Mouse (Mus musculus) ES-Bruce4 (cell line): ENCODE data around the gene Mycbp. TPM values are rescaled to one million over a fixed set of nuclear protein-coding genes. Genes with fewer than 3 reads are reported as not detected.

Experiments used
- H3K27ac ChIP-seq: 2 replicates; pipeline ENCODE4 v1.5.1; 2012; ENCODE audit warnings: low read length, inconsistent platforms; ENCODE audit not compliant: insufficient read depth
- H3K27me3 ChIP-seq: 2 replicates; pipeline ENCODE4 v1.6.1; 2012; ENCODE audit warnings: mild to moderate bottlenecking, low read length, inconsistent platforms; ENCODE audit not compliant: control insufficient read depth, poor library complexity, insufficient read depth, severe bottlenecking
- H3K36me3 ChIP-seq: 2 replicates; pipeline ENCODE4 v1.6.1; 2012; ENCODE audit warnings: inconsistent platforms, mild to moderate bottlenecking, low read length, moderate library complexity; ENCODE audit not compliant: control insufficient read depth, poor library complexity, insufficient read depth, severe bottlenecking
- H3K4me1 ChIP-seq: one replicate; pipeline ENCODE4 v1.8.1; 2011; ENCODE audit warnings: low read length; ENCODE audit not compliant: control insufficient read depth, insufficient read depth
- H3K4me3 ChIP-seq: 2 replicates; pipeline ENCODE4 v1.5.1; 2011; ENCODE audit warnings: low read depth, mild to moderate bottlenecking, low read length
- H3K9ac ChIP-seq: 2 replicates; pipeline ENCODE4 v1.6.1; 2012; ENCODE audit warnings: low read depth, mild to moderate bottlenecking, inconsistent platforms; ENCODE audit not compliant: poor library complexity, severe bottlenecking
- H3K9me3 ChIP-seq: replicated peaks from 2 replicates; pipeline ENCODE4 v1.6.1; 2012; ENCODE audit warnings: mild to moderate bottlenecking, low read length, inconsistent platforms; ENCODE audit not compliant: control insufficient read depth, poor library complexity, insufficient read depth, severe bottlenecking
- CTCF ChIP-seq: IDR thresholded peaks from one replicate; pipeline ENCODE4 v1.8.1; 2011; ENCODE audit warnings: low read depth, low read length
- EP300 ChIP-seq: IDR thresholded peaks from 2 replicates; pipeline ENCODE4 v1.6.1; 2011; ENCODE audit warnings: low read depth, low read length; ENCODE audit not compliant: insufficient read depth
- POLR2A ChIP-seq: IDR thresholded peaks from one replicate; pipeline ENCODE4 v1.8.1; 2011; ENCODE audit warnings: low read length; ENCODE audit not compliant: insufficient read depth
- polyA plus RNA-seq: library from polyadenylated mRNA; stranded (reverse); fragments of >200 nt; gene quantifications from 2 replicates; pipeline ENCODE4 v1.2.4, GENCODE M21; 2011; ENCODE audit warnings: low read depth; ENCODE audit not compliant: missing spikeins, insufficient read depth, insufficient read length

Mycbp gene
- polyA plus RNA-seq, 1 experiment: 25.2 TPM

GRCm38 (mm10) chr4:123957891-123958290, 53.3 kb downstream of the Mycbp start:
- no peak for TF ChIP-seq POLR2A
- no peak for TF ChIP-seq EP300
- TF ChIP-seq CTCF: no peak
- Histone ChIP-seq H3K36me3 (no peaks in the 10 kb centered on the region), H3K27me3 (0 out of 2 replicates have a peak, but pooled peaks cover 3% of the 10 kb centered on the region), H3K4me1 (no peaks in the 10 kb centered on the region), H3K27ac (no peak overlapping the region), H3K9ac (no peak overlapping the region), H3K4me3 (no peak overlapping the region), H3K9me3 (no peaks in the 10 kb centered on the region)

GRCm38 (mm10) chr4:123960955-123961354, 56.3 kb downstream of the Mycbp start:
- H3K36me3 ChIP-seq: no peaks in the 10 kb centered on the region
- H3K27me3 ChIP-seq: no peaks in the 10 kb centered on the region
- no peak overlapping the region for H3K27ac ChIP-seq
- TF ChIP-seq EP300 (no peak), CTCF (no peak), POLR2A (no peak)
- no peaks in the 10 kb centered on the region for H3K9me3 ChIP-seq
- no peak overlapping the region for H3K4me3 ChIP-seq
- H3K9ac ChIP-seq: no peak overlapping the region
- no peaks in the 10 kb centered on the region for H3K4me1 ChIP-seq

Other genes with a start within 250 kb of the Mycbp start
- gene Macf1, start 220.5 kb upstream of the Mycbp start, polyA plus RNA-seq: 251 and 257 TPM in 2 replicates
- 130 and 166 TPM in 2 replicates for gene Ndufs5, start 186.6 kb upstream of the Mycbp start, polyA plus RNA-seq
- gene Akirin1, start 154.5 kb upstream of the Mycbp start, polyA plus RNA-seq: 37.6 and 39.4 TPM in 2 replicates
- 0.78 and 1.3 TPM in 2 replicates for gene Rhbdl2, start 117.0 kb upstream of the Mycbp start, polyA plus RNA-seq
- gene 4933427I04Rik, start 45.2 kb upstream of the Mycbp start, polyA plus RNA-seq: not detected in 2 replicates
- gene Rragc, start 12.6 kb downstream of the Mycbp start, polyA plus RNA-seq: 35.0 and 50.2 TPM in 2 replicates
- gene 4930535I16Rik, start 13.2 kb downstream of the Mycbp start, polyA plus RNA-seq: not detected in 2 replicates